Mouse (Mus musculus): ENCODE data around the gene Gast. TPM values are rescaled to one million over a fixed set of nuclear protein-coding genes. Genes with fewer than 3 reads are reported as not detected.

Gene Gast
- polyA plus RNA-seq, 1 experiment from 2014 or later, result 0.79 TPM

DNA sequence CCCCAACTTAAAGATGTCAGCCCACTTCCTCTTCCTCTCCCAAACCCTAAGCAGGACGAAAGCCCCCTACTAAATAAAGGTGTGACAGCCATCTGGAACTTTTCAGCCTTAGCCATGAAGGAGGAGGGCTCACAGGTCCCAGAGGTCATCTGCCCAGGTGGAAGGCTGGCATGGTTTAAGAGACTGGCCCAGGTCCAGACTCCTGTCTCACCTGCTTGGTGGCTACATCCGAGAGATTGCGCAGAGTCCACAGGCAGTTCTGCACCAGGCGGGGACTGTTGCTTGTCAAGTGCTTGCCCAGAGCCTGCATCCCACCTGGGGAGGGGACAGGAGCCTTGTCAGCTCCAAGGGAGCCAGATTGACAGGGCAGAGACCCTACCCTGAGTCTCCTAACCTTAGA, 45.1 kb downstream of the Gast start:
- Histone ChIP-seq H3K4me2 (no peak overlapping the region), H3K36me3 (ENCODE audit: control insufficient read depth, insufficient read depth, low read length) (no peaks in the 10 kb centered on the region), H3K27ac (ENCODE audit: low read depth, low read length) (no peak overlapping the region), H3K9me3 (ENCODE audit: control insufficient read depth, low read length) (no peaks in the 10 kb centered on the region), H3K4me3 (ENCODE audit: low read depth, low read length) (no peak overlapping the region), H3K9ac (ENCODE audit: low read length) (no peak overlapping the region), H3K4me1 (ENCODE audit: control insufficient read depth, insufficient read depth, low read length) (no peaks in the 10 kb centered on the region), H3K27me3 (ENCODE audit: control insufficient read depth, insufficient read depth, low read length) (no peaks in the 10 kb centered on the region)
- 89% methylated on average over 4 of the region's 4 CpGs for WGBS
- DNase-seq (ENCODE audit: low spot score, missing footprints) (no peak), ATAC-seq (ENCODE audit: low FRiP score) (no peak)

DNA sequence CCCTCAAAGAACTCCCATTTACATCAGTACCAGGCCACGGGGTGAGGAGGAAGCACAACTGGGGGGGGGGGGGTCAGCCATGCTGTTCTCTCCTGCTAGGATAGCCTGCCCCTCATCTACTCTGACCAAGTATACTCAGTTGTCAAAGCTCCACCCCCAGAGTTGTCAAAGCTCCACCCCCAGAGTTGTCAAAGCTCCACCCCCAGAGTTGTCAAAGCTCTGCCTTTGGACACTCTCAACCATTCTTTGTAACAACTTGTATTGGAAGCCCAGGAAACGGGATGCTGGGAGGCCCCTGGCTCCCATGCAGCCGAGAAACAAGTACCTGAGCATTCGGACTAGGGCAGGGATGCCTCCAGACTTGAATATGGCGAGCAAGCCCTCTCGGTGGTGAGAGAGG, 48.5 kb downstream of the Gast start:
- H3K9me3 ChIP-seq (ENCODE audit: control insufficient read depth, low read length), result no peaks in the 10 kb centered on the region
- no peak overlapping the region for H3K4me3 ChIP-seq (ENCODE audit: low read depth, low read length)
- no peak overlapping the region for H3K9ac ChIP-seq (ENCODE audit: low read length)
- no peaks in the 10 kb centered on the region for H3K27me3 ChIP-seq (ENCODE audit: control insufficient read depth, insufficient read depth, low read length)
- WGBS, result 82% methylated on average over 6 of the region's 6 CpGs
- H3K4me1 ChIP-seq (ENCODE audit: control insufficient read depth, insufficient read depth, low read length), result no peaks in the 10 kb centered on the region
- H3K27ac ChIP-seq (ENCODE audit: low read depth, low read length), result no peak overlapping the region
- no peak overlapping the region for H3K4me2 ChIP-seq
- no peak for DNase-seq (ENCODE audit: low spot score, missing footprints)
- H3K36me3 ChIP-seq (ENCODE audit: control insufficient read depth, insufficient read depth, low read length), result no peaks in the 10 kb centered on the region
- ATAC-seq (ENCODE audit: low FRiP score), result no peak

DNA sequence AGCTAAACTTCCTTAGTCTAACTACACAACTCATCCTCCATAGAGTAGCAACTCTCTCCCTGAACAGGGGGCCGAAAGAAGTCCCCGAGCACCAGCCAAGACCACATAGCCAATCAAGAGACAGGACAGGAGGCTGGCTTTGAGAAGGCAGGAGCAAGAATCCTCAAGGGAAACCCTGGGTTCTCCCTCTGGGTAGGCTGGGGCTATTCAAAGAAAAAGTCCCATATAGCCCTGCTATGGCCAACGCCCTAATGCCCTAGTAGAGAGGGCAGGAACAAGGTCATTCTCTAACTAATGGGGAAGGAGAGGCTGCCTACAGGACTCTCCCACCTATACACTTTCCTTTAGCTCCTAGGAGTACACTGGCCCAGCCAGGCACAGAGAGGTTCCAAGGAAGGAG, 50.8 kb downstream of the Gast start:
- WGBS, result 81% methylated on average over 3 of the region's 3 CpGs
- Histone ChIP-seq H3K36me3 (ENCODE audit: control insufficient read depth, insufficient read depth, low read length) (no peaks in the 10 kb centered on the region), H3K27ac (ENCODE audit: low read depth, low read length) (no peak overlapping the region), H3K4me1 (ENCODE audit: control insufficient read depth, insufficient read depth, low read length) (no peaks in the 10 kb centered on the region), H3K4me2 (no peak overlapping the region), H3K9ac (ENCODE audit: low read length) (no peak overlapping the region), H3K9me3 (ENCODE audit: control insufficient read depth, low read length) (no peaks in the 10 kb centered on the region), H3K4me3 (ENCODE audit: low read depth, low read length) (no peak overlapping the region), H3K27me3 (ENCODE audit: control insufficient read depth, insufficient read depth, low read length) (no peaks in the 10 kb centered on the region)
- DNase-seq (ENCODE audit: low spot score, missing footprints) (no peak), ATAC-seq (ENCODE audit: low FRiP score) (no peak)

DNA sequence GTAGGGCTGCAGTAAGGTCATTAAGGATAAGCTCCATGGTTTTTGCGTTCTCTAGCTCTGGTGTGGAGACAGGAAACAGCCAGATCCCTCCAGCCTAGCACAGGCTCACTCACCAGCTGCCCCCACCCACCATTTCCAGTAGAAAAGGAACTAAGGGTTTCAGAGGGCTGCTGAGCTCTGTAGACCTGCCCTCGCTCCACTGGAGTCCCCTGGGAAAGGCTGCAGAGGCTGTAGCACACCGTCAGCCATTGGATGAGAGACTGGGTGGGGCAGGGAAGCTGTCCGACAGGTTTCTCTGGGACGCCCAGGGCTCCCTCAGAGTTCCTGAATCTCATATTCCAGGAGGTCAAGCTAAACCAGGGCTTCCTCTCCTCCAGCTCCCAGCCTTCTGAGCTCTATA, 52.4 kb downstream of the Gast start:
- H3K27me3 ChIP-seq (ENCODE audit: control insufficient read depth, insufficient read depth, low read length), result no peaks in the 10 kb centered on the region
- WGBS, result 47% methylated on average over 5 of the region's 5 CpGs
- no peak overlapping the region for H3K27ac ChIP-seq (ENCODE audit: low read depth, low read length)
- H3K4me3 ChIP-seq (ENCODE audit: low read depth, low read length), result no peak overlapping the region
- H3K4me2 ChIP-seq, result no peak overlapping the region
- H3K36me3 ChIP-seq (ENCODE audit: control insufficient read depth, insufficient read depth, low read length), result no peaks in the 10 kb centered on the region
- DNase-seq (ENCODE audit: low spot score, missing footprints) (no peak), ATAC-seq (ENCODE audit: low FRiP score) (no peak)
- peaks cover 2% of the 10 kb centered on the region for H3K4me1 ChIP-seq (ENCODE audit: control insufficient read depth, insufficient read depth, low read length)
- H3K9ac ChIP-seq (ENCODE audit: low read length), result no peak overlapping the region
- H3K9me3 ChIP-seq (ENCODE audit: control insufficient read depth, low read length), result no peaks in the 10 kb centered on the region

Other genes starting within 250 kb of the Gast start
- gene Krt32, start 246.2 kb upstream of the Gast start, polyA plus RNA-seq (2014; fragmentation: Nextera tagmentation; extraction: Ambion mirVana), result not detected in 2 replicates
- gene Krt35, start 238.2 kb upstream of the Gast start, polyA plus RNA-seq (2014; fragmentation: Nextera tagmentation; extraction: Ambion mirVana), result not detected in 2 replicates
- not detected in 2 replicates for gene Krt36, start 228.8 kb upstream of the Gast start, polyA plus RNA-seq (2014; fragmentation: Nextera tagmentation; extraction: Ambion mirVana)
- gene Krt13, start 212.8 kb upstream of the Gast start, polyA plus RNA-seq (2014; fragmentation: Nextera tagmentation; extraction: Ambion mirVana), result not detected in 2 replicates
- 0.65 and 0.89 TPM in 2 replicates for gene Krt15, start 198.5 kb upstream of the Gast start, polyA plus RNA-seq (2014; fragmentation: Nextera tagmentation; extraction: Ambion mirVana)
- gene Krt19, start 185.7 kb upstream of the Gast start, polyA plus RNA-seq (2014; fragmentation: Nextera tagmentation; extraction: Ambion mirVana), result 1.8 and 3.2 TPM in 2 replicates
- not detected in 2 replicates for gene Krt9, start 141.2 kb upstream of the Gast start, polyA plus RNA-seq (2014; fragmentation: Nextera tagmentation; extraction: Ambion mirVana)
- 1.2 and 1.5 TPM in 2 replicates for gene Krt14, start 126.9 kb upstream of the Gast start, polyA plus RNA-seq (2014; fragmentation: Nextera tagmentation; extraction: Ambion mirVana)
- not detected in 2 replicates for gene Krt16, start 85.5 kb upstream of the Gast start, polyA plus RNA-seq (2014; fragmentation: Nextera tagmentation; extraction: Ambion mirVana)
- gene Krt17, start 73.4 kb upstream of the Gast start, polyA plus RNA-seq (2014; fragmentation: Nextera tagmentation; extraction: Ambion mirVana), result 0.21 TPM in 1 of 2 replicates, not detected in the other
- not detected in 2 replicates for gene Krt42, start 64.5 kb upstream of the Gast start, polyA plus RNA-seq (2014; fragmentation: Nextera tagmentation; extraction: Ambion mirVana)
- 1,701 and 1,853 TPM in 2 replicates for gene Eif1, start 14.5 kb upstream of the Gast start, polyA plus RNA-seq (2014; fragmentation: Nextera tagmentation; extraction: Ambion mirVana)
- 16.4 TPM in 2 replicates for gene Hap1, start 21.7 kb downstream of the Gast start, polyA plus RNA-seq (2014; fragmentation: Nextera tagmentation; extraction: Ambion mirVana)
- 23.5 and 25.2 TPM in 2 replicates for gene Jup, start 63.4 kb downstream of the Gast start, polyA plus RNA-seq (2014; fragmentation: Nextera tagmentation; extraction: Ambion mirVana)
- gene P3h4, start 80.4 kb downstream of the Gast start, polyA plus RNA-seq (2014; fragmentation: Nextera tagmentation; extraction: Ambion mirVana), result 19.3 and 19.7 TPM in 2 replicates
- 33.0 and 36.2 TPM in 2 replicates for gene Fkbp10, start 81.3 kb downstream of the Gast start, polyA plus RNA-seq (2014; fragmentation: Nextera tagmentation; extraction: Ambion mirVana)
- gene Nt5c3b, start 107.4 kb downstream of the Gast start, polyA plus RNA-seq (2014; fragmentation: Nextera tagmentation; extraction: Ambion mirVana), result 88.9 and 91.6 TPM in 2 replicates
- 0.44 and 0.61 TPM in 2 replicates for gene Klhl10, start 107.5 kb downstream of the Gast start, polyA plus RNA-seq (2014; fragmentation: Nextera tagmentation; extraction: Ambion mirVana)
- 13.8 and 14.0 TPM in 2 replicates for gene Klhl11, start 138.3 kb downstream of the Gast start, polyA plus RNA-seq (2014; fragmentation: Nextera tagmentation; extraction: Ambion mirVana)
- gene Acly, start 193.6 kb downstream of the Gast start, polyA plus RNA-seq (2014; fragmentation: Nextera tagmentation; extraction: Ambion mirVana), result 298 and 314 TPM in 2 replicates
- 1.4 and 1.8 TPM in 2 replicates for gene Ttc25, start 211.2 kb downstream of the Gast start, polyA plus RNA-seq (2014; fragmentation: Nextera tagmentation; extraction: Ambion mirVana)
- 15.7 and 16.9 TPM in 2 replicates for gene Cnp, start 240.5 kb downstream of the Gast start, polyA plus RNA-seq (2014; fragmentation: Nextera tagmentation; extraction: Ambion mirVana)

All from midbrain, embryonic 11.5 days (tissue).